Mouse (Mus musculus) liver, embryonic 14.5 days (tissue): Measurements from ENCODE around the gene Cyb5d2. TPM values are rescaled to one million over a fixed set of nuclear protein-coding genes. Genes with fewer than 3 reads are reported as not detected.

ENCODE experiments used
- ATAC-seq: fragments of 200-750 bp; cut with Nextera tagmentation; 2 replicates; pipeline ENCODE4 v1.8.0; 2017; ENCODE audit warnings: moderate number of reproducible peaks, mild to moderate bottlenecking, moderate library complexity; ENCODE audit not compliant: insufficient read depth
- DNase-seq, 3 experiments: peaks; one replicate each; pipeline ENCODE4 v3.0.0-alpha.2; 2012 to 2013; ENCODE audit warnings: low read depth in 3 of 3, low spot score in 3 of 3
- H3K27ac ChIP-seq: fragments of 300-500 bp; sonication (generic); 2 replicates; pipeline ENCODE4 v1.5.1; 2014; ENCODE audit warnings: moderate library complexity, mild to moderate bottlenecking, control low read depth, inconsistent platforms
- H3K27me3 ChIP-seq: fragments of 300-500 bp; sonication (generic); 2 replicates; pipeline ENCODE4 v1.6.1; 2014; ENCODE audit warnings: mild to moderate bottlenecking, low read length, moderate library complexity; ENCODE audit not compliant: control insufficient read depth, insufficient read depth
- H3K36me3 ChIP-seq: fragments of 300-500 bp; sonication (generic); replicated peaks from 2 replicates; pipeline ENCODE4 v1.6.1; 2014; ENCODE audit warnings: low read depth; ENCODE audit not compliant: control insufficient read depth, insufficient read depth
- H3K4me1 ChIP-seq, 2 experiments: fragments of 200-500 bp in 1 of 2; fragments of 300-500 bp in 1 of 2; sonication (generic) in 1 of 2; replicated peaks; 2 replicates each; pipeline ENCODE4 v1.6.1; 2012 to 2014; ENCODE audit warnings: antibody characterized with exemption in 1 of 2, inconsistent platforms in 1 of 2, low read length in 1 of 2; ENCODE audit not compliant: control insufficient read depth in 2 of 2, insufficient read depth in 2 of 2
- H3K4me2 ChIP-seq: fragments of 300-500 bp; sonication (generic); 2 replicates; pipeline ENCODE4 v1.6.1; 2014; ENCODE audit warnings: low read depth, mild to moderate bottlenecking, control low read depth, moderate library complexity
- H3K4me3 ChIP-seq, 2 experiments: fragments of 200-500 bp in 1 of 2; fragments of 300-500 bp in 1 of 2; sonication (generic) in 1 of 2; 2 replicates each; pipeline ENCODE4 v1.5.1; 2012 to 2014; ENCODE audit warnings: low read depth in 2 of 2, low read length in 2 of 2, mild to moderate bottlenecking in 2 of 2, control low read depth in 1 of 2, inconsistent platforms in 1 of 2, moderate library complexity in 1 of 2; ENCODE audit not compliant: insufficient read depth in 1 of 2
- H3K9ac ChIP-seq: fragments of 300-500 bp; sonication (generic); replicated peaks from 2 replicates; pipeline ENCODE4 v1.6.1; 2014; ENCODE audit warnings: mild to moderate bottlenecking, control low read depth, moderate library complexity
- H3K9me3 ChIP-seq: fragments of 300-500 bp; sonication (generic); 2 replicates; pipeline ENCODE4 v1.6.1; 2016; ENCODE audit warnings: low read length, mixed read lengths; ENCODE audit not compliant: control insufficient read depth
- CTCF ChIP-seq: IDR thresholded peaks from 2 replicates; pipeline ENCODE4 v1.5.1; 2016; ENCODE audit warnings: antibody characterized with exemption, low read depth, control low read depth
- EP300 ChIP-seq: IDR thresholded peaks from 2 replicates; pipeline ENCODE4 v1.6.1; 2016; ENCODE audit warnings: antibody characterized with exemption, low read depth
- WGBS: fragments of 180-500 bp; shearing (Covaris S2); extraction: QIAGEN DNeasy Blood & Tissue Kit; methylation state at CpG from one replicate; pipeline ENCODE4 v1.1.7; 2014; ENCODE audit not compliant: insufficient replicate concordance; 5-methylcytosine and 5-hydroxymethylcytosine counted together
- polyA plus RNA-seq, 2 experiments: library from polyadenylated mRNA; depleted of rRNA in 1 of 2; stranded (reverse) in 1 of 2; unstranded in 1 of 2; fragments of >200 nt; fragmentation: Nextera tagmentation in 1 of 2; extraction: Ambion mirVana in 1 of 2; gene quantifications; 2 replicates each; pipeline versions ENCODE4 v1.2.1 to v1.2.3; 2012 to 2014

Cyb5d2 gene
- polyA plus RNA-seq, 2 experiments, result 1.7 to 2.0 TPM

- DNase-seq, result no peak
- 80% methylated on average over 3 of the region's 3 CpGs for WGBS
Measured at GRCm38 (mm10) chr11:72770324-72770723, 25.6 kb downstream of the Cyb5d2 start.

GRCm38 (mm10) chr11:72769061-72769460 lies 26.9 kb downstream of the Cyb5d2 start:
- Histone ChIP-seq H3K9me3 (no peaks in the 10 kb centered on the region), H3K4me3 (no peak overlapping the region), H3K27me3 (no peaks in the 10 kb centered on the region), H3K9ac (no peak overlapping the region), H3K27ac (no peak overlapping the region), H3K4me2 (no peak overlapping the region), H3K36me3 (peaks cover 12% of the 10 kb centered on the region), H3K4me1 (no peaks in the 10 kb centered on the region)
- TF ChIP-seq CTCF, result no peak
- TF ChIP-seq EP300, result no peak
- ATAC-seq (no peak), DNase-seq (no peak)
- WGBS, result 86% methylated on average over 3 of the region's 3 CpGs

More at GRCm38 (mm10) chr11:72770324-72770723, 25.6 kb downstream of the Cyb5d2 start:
- no peaks in the 10 kb centered on the region for H3K4me1 ChIP-seq
- no peaks in the 10 kb centered on the region for H3K27me3 ChIP-seq
- no peak overlapping the region for H3K4me3 ChIP-seq
- H3K36me3 ChIP-seq, result peaks cover 12% of the 10 kb centered on the region
- no peak overlapping the region for H3K4me2 ChIP-seq
- no peak overlapping the region for H3K9ac ChIP-seq
- no peaks in the 10 kb centered on the region for H3K9me3 ChIP-seq
- no peak for ATAC-seq
- TF ChIP-seq EP300, result no peak
- no peak for TF ChIP-seq CTCF
- no peak overlapping the region for H3K27ac ChIP-seq

GRCm38 (mm10) chr11:72767716-72768115 lies 28.2 kb downstream of the Cyb5d2 start:
- no peak for DNase-seq
- Histone ChIP-seq H3K9me3 (no peaks in the 10 kb centered on the region), H3K4me2 (no peak overlapping the region), H3K4me3 (no peak overlapping the region), H3K27me3 (no peaks in the 10 kb centered on the region), H3K27ac (no peak overlapping the region), H3K9ac (no peak overlapping the region), H3K36me3 (peaks cover 19% of the 10 kb centered on the region), H3K4me1 (no peaks in the 10 kb centered on the region)
- 90% methylated on average over 8 of the region's 8 CpGs for WGBS
- TF ChIP-seq CTCF, result no peak
- TF ChIP-seq EP300, result no peak
- no peak for ATAC-seq

- Histone ChIP-seq H3K9me3 (no peaks in the 10 kb centered on the region), H3K4me2 (no peak overlapping the region), H3K4me3 (no peak overlapping the region), H3K4me1 (no peaks in the 10 kb centered on the region), H3K9ac (no peak overlapping the region), H3K36me3 (peaks cover 48% of the 10 kb centered on the region), H3K27me3 (no peaks in the 10 kb centered on the region), H3K27ac (no peak overlapping the region)
- TF ChIP-seq EP300, result no peak
- no peak for DNase-seq
- ATAC-seq, result no peak
- WGBS, result 85% methylated on average over 4 of the region's 4 CpGs
Measured at GRCm38 (mm10) chr11:72764270-72764669, 31.7 kb downstream of the Cyb5d2 start.

- Histone ChIP-seq H3K4me2 (no peak overlapping the region), H3K9ac (no peak overlapping the region), H3K27ac (no peak overlapping the region), H3K36me3 (peaks cover 68% of the 10 kb centered on the region), H3K4me3 (no peak overlapping the region), H3K4me1 (no peaks in the 10 kb centered on the region), H3K27me3 (no peaks in the 10 kb centered on the region), H3K9me3 (no peaks in the 10 kb centered on the region)
- DNase-seq (no peak), ATAC-seq (no peak)
- 51% methylated on average over 1 of the region's 1 CpGs for WGBS
- TF ChIP-seq EP300 (no peak), CTCF (no peak)
Measured at GRCm38 (mm10) chr11:72760781-72761180, 35.2 kb downstream of the Cyb5d2 start.

GRCm38 (mm10) chr11:72759581-72759980 lies 36.4 kb downstream of the Cyb5d2 start:
- no peak for TF ChIP-seq CTCF
- TF ChIP-seq EP300, result no peak

More at GRCm38 (mm10) chr11:72759581-72759980, 36.4 kb downstream of the Cyb5d2 start:
- no peak overlapping the region for H3K9ac ChIP-seq
- H3K9me3 ChIP-seq, result no peaks in the 10 kb centered on the region
- no peak for DNase-seq
- H3K4me3 ChIP-seq, result no peak overlapping the region
- ATAC-seq, result no peak
- H3K4me2 ChIP-seq, result no peak overlapping the region
- peaks cover 71% of the 10 kb centered on the region for H3K36me3 ChIP-seq
- H3K4me1 ChIP-seq, result no peaks in the 10 kb centered on the region
- WGBS, result 90% methylated on average over 6 of the region's 6 CpGs
- no peaks in the 10 kb centered on the region for H3K27me3 ChIP-seq
- no peak overlapping the region for H3K27ac ChIP-seq
